Mouse (Mus musculus): Measurements from ENCODE around the gene H2-M9.

- no peak for TF ChIP-seq POLR2A (IDR thresholded peaks at IDR 0.05; ENCODE audit: borderline replicate concordance, low read depth, low read length)
- no peak for TF ChIP-seq CTCF (IDR thresholded peaks at IDR 0.05; ENCODE audit: low read depth, low read length)
These were observed 29.7 kb upstream of the H2-M9 start, which contains the start of gene H2-M1 for GRCm38 (mm10) chr17:36672119-36672518.
